Mouse (Mus musculus) liver, adult (tissue): ENCODE results near the gene Rps6ka2.

Source experiments
- GATA4 ChIP-seq: IDR thresholded peaks from 2 replicates; pipeline ENCODE4 v1.6.1; 2014; ENCODE audit warnings: mild to moderate bottlenecking, low read length; ENCODE audit not compliant: insufficient replicate concordance

The Rps6ka2 gene

DNA sequence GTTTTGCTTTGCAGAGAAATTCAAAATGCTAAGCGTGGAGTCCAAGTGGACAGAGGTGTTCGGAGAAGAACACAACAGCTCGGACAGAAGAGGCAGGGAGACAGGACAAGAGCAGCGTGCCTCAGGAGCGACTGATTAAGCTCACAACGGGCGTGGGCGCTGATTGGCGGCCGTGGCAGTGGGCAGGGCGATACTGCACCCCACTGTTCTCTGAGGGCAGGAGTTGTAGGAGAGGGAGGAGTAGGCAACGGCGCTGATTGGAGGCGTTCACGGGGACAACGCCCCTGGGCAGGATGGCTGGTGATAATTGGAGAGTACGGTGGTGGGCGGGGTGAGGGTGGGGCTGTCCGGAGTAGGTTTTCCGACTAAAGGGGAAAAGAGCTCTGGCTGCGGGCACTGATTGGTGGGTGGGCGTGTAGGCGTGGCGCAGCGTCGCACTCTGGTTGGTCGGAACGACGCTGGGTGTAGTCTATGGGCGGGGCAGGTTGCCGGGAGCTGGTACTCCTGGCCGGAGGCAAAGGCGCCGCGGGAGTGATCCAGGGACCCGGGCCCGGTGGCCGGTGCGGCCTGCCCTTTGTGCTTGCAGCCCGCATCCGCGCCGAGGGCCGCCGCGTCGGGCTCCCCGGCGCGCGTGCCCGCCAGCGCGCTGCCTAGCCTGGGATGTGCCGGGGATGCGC is at the start of gene Rps6ka2:
Gene Rps6ka2, plus strand, starts transcription at position 489 of the 677 bp plus-strand sequence.
- TF ChIP-seq GATA4 = peak; percentile 53; the same call in 1 of the 2 replicates

DNA sequence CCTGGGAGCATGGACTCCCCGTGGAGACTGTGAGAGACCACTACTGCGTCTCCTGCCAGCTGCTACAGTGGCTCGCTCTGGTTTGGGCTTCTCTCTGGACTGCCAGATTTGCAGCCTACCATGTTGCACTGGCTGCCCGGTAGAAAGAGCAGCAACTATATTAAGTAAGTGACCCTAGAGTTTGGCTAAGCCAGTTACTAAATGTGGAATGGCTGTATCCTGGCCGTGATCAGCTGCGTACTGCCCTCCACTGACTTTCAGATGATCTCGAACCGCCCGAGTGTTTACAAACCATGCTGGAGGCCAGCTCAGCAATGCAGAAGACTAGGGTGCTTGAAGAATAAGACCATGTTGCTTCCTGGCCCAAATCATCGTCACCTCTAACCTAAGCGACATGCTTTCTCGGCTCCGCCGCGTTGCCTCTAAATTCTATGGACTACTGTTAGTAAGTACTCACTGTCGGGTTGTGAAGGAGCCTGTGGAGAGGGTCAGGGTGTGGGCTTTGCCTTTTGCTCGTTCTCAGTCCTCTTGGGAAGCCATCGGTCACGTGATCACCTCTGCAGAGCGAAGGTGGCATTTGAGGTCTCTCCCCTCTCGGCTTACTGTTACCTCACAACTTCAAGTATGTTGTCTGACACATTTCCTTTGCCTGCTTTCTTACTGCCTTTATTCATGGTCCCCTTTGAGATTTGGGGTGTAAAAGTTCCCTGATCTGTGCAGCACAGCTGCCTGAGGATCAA is 31.6 kb upstream of the Rps6ka2 start:
- TF ChIP-seq GATA4 = no peak

DNA sequence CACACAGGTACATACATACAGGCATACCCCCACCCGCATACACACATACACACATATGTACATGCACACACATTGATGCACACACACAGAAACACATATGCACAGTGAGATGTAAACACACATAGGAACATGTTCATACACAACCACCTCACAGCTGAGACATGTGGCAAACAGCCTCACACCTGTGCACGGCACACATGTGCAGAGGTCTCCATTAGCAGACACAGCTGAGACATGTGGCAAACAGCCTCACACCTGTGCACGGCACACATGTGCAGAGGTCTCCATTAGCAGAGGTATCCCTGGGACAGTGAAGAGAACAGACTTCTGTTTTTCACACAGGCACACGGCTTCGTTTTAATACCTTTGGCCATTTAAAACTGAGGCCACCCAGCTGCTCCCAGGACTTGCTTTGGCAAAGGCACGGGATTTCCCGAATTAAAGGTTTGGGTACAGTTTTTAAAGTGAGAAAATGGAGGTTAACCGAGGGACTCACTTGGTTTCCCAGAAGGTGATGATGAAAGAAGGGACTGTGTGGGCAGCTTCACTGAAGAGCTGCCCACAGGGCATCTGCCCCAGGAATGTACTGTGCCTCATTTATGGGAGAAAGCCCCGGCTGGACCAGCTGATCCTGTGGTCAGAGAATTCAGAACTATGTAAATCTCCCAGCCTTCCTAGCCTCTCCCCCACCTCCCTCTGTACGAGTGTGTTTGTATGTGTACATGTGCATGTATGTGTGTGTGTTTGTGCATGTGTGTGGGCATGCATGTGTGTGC is 29.3 kb upstream of the Rps6ka2 start:
- TF ChIP-seq GATA4 = no peak

DNA sequence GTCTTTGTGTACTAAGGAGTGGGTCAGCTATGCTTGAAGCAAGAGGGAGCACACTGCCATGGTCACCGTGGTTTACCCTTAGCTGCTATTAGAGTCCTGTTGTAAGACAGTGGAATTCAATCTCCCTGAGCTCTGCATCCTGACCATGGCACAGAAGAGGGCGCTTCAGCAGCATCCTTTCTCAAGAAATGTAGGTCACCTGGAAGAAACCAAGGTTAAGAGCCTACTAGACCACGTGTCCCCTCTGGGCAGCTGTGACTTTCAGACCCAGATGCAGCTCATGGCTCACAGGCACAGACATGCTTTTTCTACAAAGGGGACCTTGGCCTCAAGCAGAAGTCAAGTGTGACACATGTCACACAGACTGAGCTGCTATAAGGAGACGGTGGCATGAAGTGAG is 27.5 kb upstream of the Rps6ka2 start:
- TF ChIP-seq GATA4 = no peak

DNA sequence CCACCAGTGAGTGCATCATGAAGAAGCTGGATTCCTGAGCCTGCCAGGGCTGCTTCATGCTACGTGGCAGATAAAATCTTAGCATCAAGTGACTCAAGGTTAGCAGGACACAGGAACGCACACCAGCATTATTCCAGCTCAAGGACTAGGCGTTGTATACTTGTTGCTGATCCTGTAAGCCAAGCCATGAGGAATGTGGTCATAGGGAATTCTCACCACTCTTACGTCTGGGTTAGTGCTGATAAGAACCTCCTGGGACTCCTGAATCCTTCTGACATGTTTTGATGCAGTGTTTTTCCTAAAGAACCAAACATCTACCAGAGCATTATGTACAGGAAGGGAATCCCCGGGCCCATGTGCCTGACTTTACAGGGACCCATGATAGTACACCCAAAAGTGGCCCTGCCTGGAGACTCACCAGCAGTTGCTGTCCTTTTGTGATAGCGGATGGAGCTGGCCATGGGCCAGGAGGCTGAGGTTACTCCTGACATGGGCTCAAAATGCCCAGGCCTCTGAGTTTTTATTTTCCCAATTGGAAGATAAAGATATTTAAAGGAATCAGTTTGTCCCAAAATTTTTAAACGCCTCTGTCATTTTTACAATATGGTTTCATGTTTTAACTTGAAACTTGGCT is 25.9 kb upstream of the Rps6ka2 start:
- no peak for TF ChIP-seq GATA4

DNA sequence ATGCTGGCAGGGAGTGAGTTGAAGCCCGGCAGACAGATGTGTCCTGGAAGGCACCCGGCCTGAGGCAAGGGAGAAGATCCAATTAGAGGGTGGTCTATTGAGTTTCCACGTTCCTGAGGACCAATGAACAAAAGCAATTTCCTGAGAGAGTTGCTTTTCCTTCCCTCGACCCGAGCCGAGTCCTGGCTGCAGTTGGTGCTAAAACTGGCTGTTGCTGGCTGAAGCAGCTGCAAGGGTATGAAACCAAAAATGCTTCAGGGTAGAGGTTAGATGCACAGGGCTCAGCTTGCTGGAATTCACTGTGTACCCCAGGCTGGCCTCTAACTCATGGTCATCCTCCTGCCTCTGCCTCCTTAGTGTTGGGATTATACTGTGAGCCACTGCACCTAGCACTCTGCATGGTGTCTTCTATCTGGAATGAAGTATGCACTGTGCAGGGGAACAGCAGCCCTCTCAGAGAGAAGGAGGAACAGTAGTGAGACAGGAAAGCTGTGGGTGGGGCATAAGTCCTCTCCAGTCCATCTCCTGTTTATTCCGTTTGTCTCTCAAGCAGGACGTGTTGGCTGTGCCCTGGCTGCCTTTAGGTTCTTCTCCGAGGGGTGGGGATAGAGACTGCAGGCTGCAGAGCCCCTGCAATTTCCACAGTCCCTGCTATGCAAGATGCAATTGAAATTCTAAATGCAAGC is 24.4 kb upstream of the Rps6ka2 start:
- TF ChIP-seq GATA4 = no peak

DNA sequence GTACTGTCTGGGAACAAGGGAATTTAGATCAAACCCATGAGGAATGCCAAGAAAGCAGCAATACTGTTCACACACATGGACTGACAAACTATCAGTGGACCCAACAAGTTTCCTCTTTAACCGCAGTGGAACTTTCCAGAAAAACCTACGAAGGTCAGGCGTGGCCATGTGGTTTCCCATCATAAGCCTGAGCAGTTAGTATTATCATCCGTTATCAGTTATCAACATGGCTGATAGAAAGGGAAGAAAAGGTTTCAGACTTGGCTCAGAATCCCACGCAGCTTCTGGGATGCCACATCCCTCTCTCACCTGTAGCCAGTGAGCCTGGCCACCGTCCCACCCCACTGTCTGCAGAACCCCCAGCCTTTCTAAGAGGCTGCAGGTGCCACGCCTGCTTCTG is 23.4 kb upstream of the Rps6ka2 start:
- no peak for TF ChIP-seq GATA4

DNA sequence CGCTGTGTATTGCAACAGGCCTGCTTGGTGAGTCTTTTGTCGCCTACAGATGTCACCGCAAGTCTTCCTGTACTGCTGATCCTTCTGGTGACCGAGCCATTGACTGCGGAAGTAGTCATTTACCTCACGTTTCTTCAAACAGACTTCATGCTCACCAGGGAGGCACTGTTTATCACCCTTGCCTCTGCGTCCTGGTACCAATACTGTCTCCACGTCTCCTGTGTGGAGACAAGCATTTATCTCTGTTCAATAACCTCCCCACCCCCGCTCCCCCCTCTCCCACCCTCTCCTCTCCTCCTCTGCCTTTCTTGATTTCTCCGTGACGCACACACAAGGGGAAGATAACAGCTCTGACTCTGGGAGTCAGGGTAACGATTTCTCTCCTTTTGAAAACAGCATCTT is 22.0 kb upstream of the Rps6ka2 start:
- TF ChIP-seq GATA4 = no peak

DNA sequence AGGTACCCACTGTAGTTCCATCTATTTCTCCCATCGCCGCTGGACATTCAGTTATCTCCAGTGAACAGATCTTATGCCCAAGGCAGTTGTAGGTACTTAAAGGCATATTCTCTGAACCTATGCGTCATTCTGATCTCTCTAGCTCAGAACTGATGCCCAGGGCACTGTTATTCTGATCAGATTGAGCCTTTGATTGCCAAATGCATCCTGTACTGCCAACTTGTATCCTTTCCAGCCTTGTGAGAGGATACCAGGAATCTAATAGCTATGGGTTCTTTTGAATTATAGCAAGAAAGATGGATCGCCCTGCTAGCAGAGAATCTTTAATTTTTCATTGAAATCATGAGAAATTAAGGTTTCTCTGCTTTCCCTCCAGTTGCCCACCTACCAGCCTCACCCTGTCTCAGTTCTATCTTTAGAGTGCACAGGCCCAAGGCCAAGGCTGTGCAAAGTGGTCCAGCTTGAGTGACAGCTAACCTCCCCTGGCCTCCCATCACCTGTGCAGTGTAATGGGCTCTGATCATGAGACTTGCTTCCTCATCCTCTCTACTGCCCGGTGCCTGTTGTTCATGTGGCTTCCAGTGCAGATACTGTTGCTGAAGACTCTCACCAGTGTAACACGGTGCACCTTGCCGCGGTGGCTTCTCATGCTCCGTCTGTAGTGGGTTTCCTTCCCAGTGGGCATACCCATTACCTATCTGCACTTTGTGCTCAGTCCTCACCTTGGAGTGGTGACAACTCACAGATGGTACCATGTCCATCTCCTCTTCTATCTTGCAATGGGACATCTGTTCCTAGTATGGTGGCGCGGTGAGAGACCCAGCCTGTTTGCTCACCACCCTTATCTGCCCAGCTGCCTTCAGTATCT is 20.4 kb upstream of the Rps6ka2 start:
- no peak for TF ChIP-seq GATA4

DNA sequence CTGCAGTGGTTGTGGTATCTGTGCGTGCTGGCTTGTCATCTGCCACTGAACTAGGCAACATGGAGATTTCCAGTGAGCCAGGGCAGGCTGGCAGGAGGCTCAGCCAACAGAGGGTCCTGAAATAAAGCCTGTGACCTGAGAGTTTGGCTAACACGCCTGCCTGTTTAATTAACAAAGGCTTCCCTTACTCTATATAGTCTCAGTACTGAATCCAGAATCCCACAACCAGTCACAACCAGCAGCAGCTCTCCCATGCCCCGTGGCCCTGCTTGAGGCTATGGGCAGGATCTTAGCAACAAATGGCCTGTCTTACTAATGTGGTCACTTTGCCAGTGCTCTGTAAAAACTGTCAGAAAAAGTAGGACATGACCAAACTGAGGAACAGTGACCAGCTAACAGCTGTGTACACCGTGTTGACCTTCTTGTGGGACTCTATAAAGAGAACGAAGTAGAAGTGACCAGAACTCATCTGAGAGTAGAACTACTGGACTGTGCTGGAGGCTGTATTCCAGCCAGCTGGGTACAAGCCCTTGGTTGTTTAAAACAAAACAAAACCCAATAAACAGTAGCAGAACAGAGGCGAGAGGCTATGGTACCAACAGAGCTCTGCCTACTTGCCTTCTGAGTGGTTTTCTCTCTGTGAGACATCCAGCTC is 18.3 kb upstream of the Rps6ka2 start:
- no peak for TF ChIP-seq GATA4

DNA sequence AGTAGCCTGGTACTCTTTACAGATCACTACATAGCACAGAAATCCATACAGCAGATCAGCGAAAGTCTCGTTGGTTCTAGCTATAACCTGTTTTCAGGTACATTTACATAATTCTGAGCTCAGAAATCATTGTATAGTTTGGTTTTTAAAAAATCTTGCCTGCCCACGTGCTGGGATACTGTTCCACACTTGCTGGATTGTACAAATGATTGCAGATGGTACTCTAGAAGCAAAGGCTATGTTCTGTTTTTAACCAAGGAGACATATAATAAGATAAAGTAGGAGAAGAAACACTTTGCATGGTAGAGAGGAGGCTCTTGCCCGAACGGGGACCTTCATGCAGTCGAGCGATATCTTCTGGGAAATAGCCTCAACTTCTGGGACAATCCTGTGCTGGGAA is 17.3 kb upstream of the Rps6ka2 start:
- no peak for TF ChIP-seq GATA4

DNA sequence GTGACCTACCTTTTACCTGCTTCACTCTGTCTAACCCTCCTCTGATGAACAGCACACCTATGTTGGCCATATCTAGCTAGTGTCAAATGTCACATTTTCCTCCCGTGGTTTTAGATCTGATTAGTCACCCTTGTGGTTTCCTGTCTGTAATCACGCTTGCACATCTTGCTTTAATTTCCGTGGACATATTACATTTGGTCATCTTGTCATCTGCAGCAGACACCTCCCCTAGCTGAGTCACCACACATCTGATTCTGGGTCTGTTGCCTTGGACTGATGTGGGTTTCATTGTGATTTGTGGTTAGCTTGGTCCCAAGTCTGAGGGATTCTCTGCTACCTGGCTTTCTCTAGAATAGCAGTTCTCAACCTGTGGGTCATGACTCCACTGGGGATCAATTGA is 6.0 kb upstream of the Rps6ka2 start:
- TF ChIP-seq GATA4 = no peak

DNA sequence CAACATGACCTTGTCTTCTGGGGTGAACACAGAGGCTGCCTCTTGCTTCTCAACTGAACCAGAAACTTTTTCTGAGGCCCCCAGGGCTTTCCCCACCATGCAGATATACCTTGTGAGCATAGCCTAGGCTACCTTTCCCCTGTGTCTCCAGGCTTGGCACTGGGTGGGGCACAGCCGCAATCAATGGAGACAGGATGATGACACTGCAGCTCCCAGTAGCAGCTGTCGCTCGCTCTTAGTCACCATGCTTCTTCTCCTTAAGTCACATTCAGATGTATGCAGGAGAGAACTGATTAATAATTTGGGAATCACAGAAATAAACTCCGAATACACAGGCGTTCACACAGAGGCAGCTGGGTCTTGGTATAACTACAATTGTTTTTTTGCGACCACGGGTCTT is 4.4 kb upstream of the Rps6ka2 start:
- TF ChIP-seq GATA4 = no peak

DNA sequence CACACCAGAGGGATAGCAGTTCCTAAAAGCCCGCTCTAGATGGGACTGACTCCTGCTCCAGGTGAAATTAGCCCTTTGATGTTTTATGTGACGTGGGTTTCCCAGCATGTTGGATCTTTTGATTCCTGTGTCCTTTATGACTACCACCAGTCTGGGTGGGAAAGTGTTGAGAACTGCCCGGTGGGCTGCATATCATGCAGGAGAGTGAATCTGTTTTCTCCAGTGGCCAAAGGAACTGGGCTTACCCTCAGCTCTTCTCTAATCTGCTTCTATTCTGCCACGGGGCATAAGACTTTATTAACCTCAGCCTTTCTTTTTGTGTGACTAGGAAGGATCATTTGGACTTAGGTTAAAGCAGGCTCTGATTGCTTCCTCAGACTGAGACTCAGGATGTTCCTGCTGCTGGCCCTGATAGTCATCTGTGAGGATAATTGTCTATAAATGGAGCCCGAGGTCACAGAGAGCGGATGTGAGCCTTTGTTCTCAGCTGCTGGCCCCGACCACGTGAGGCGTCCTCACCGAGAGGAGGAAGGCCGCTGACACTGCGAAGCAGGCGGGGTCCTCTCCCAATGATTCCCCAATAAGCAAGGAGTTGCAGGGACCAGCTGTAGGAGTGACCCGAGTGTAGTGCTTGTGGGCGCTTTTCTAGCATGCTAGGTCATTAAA is 821 bp upstream of the Rps6ka2 start:
- TF ChIP-seq GATA4 = peak; percentile 82
